Mouse (Mus musculus) hindlimb bud, embryonic 11.5 days (tissue): Measurements from ENCODE around the gene Sun1.

Source experiments
- DNase-seq: peaks from one replicate; pipeline ENCODE4 v3.0.0-alpha.2; 2012; ENCODE audit warnings: low read depth, low spot score; ENCODE audit errors: extremely low spot score

The Sun1 gene

GRCm38 (mm10) chr5:139248846-139249245 lies 48.4 kb downstream of the Sun1 start:
- no peak for DNase-seq

GRCm38 (mm10) chr5:139251279-139251678 lies 50.8 kb downstream of the Sun1 start:
- no peak for DNase-seq

DNA sequence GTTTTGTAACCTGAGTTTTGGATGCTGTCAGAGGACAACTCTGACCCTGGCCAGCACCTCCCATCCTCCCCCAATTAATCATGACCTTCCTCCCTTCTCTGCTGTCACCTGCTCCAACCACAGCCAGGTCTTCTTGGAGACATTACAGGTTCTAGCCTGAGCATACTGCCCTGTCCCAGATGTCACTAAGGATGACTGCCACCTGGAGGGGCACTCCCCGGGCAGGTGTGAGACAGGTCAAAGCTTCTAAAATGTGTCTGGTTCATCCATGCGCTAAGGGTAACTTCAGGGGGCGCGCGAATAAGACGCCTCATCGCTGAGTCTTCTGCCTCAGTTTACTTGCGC lies 51.3 kb downstream of the Sun1 start:
- DNase-seq = no peak

GRCm38 (mm10) chr5:139252081-139252909 lies 51.9 kb downstream of the Sun1 start, which contains the start of gene Get4:
Gene Get4 (plus strand): TSS chr5:139252324.
- DNase-seq = peak; percentile 95

DNA sequence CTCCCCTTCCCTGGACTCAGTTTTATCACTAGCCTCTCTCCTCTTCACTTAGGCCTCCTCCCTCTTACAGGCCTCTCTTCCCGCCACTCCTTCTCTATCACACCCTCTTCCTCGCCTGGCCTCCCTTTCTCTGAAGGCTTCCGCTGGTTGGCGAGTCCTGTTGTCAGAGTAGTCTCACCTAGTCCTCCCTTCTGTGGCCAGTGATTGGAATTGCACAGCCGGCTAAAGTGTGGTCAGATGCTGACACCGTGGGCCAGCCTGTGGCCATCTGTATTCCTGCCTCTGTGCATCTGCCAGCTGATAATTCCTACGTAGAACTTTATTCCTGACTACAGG lies 52.4 kb downstream of the Sun1 start:
- peak; percentile 5 for DNase-seq

- DNase-seq = no peak
Measured at GRCm38 (mm10) chr5:139253301-139253741, 52.9 kb downstream of the Sun1 start.

- DNase-seq = no peak
Measured at GRCm38 (mm10) chr5:139254938-139255337, 54.5 kb downstream of the Sun1 start.

GRCm38 (mm10) chr5:139255777-139256176 lies 55.3 kb downstream of the Sun1 start:
- DNase-seq = no peak

DNA sequence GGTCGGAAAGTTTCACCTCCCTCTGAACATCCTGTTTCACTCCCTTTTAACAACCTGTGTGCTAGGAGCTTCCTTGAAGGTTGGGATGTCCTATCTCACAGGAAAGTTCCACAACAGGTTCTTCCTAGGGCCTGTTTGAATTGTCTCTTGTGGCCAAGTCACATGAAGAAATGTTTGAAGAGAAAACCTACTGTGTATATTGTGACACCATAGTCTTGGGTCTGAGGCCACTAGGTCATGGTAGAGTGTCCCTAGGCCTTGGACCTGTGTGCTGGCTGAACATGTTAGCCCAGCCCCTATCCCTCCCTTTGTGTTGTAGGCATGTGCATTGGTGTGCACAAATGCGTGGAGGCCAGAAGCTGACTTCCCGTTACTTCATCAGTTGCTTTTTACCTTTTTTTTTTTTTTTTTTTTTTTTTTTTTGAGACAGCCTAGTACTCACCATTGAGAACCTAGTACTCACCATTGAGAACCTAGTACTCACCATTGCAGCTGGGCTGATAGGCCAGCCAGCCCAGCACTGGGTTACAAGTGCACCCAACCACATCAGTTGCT lies 55.9 kb downstream of the Sun1 start:
- DNase-seq = no peak

- no peak for DNase-seq
Measured at GRCm38 (mm10) chr5:139257265-139257664, 56.8 kb downstream of the Sun1 start.

DNA sequence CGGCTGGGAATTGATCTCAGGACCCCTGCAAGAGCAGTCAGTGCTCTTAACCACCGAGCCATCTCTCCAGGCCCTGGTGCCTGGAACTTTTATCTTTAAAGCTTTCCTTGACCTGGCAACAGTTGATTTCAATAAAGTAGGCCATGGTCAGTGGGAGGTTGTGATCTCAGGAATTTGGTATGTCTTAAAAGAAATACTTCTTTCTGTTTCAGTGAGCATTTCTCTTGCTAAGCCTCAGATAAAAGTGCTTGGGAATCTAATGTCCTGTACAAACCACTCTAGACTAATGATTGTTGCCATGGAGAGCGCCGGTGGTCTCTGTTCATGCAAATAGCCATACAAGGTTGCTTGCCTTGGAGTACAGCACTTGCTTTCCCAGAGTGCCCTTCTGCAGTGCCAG lies 57.4 kb downstream of the Sun1 start:
- DNase-seq = no peak

GRCm38 (mm10) chr5:139258371-139259035 lies 58.1 kb downstream of the Sun1 start:
- no peak for DNase-seq

DNA sequence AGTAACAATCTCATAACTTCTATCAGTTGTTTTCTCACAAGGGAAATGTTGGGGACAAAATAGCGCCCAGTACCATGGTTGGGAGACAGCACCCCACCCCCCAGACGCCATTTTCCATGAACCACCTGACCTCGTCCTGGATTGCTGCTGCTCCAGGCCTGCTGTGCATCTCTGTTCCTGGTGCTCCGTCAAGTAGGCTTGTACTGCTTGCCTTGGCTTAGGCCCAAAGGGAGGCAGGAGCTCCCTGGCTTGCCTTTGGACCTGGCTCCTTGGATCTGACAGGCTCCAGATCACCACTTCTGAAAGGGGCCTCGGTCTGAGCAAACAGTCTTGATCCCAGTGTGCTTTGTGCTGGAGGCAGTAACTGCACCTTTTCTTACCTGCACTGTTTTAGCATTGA lies 59.4 kb downstream of the Sun1 start:
- DNase-seq = no peak

DNA sequence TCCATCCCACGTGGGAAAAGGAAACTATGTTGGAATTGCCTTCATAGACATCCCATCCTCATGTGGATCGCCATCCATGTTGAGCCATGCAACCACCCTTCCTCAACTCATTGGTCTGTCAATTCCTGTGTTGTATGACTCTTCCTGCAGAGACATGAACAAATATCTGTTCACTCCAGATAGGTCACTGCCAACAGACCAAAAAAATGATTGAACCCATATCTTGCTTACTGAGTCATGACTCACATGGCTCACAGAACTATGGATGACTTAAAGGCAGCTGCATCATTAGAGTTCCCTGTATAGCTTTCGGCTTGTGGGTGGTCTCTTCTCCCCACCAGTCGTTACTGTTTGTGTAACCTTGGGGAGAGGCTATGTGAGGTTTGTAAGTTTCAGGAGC lies 61.0 kb downstream of the Sun1 start:
- no peak for DNase-seq

- DNase-seq = no peak
Measured at GRCm38 (mm10) chr5:139267661-139268060, 67.2 kb downstream of the Sun1 start.

DNA sequence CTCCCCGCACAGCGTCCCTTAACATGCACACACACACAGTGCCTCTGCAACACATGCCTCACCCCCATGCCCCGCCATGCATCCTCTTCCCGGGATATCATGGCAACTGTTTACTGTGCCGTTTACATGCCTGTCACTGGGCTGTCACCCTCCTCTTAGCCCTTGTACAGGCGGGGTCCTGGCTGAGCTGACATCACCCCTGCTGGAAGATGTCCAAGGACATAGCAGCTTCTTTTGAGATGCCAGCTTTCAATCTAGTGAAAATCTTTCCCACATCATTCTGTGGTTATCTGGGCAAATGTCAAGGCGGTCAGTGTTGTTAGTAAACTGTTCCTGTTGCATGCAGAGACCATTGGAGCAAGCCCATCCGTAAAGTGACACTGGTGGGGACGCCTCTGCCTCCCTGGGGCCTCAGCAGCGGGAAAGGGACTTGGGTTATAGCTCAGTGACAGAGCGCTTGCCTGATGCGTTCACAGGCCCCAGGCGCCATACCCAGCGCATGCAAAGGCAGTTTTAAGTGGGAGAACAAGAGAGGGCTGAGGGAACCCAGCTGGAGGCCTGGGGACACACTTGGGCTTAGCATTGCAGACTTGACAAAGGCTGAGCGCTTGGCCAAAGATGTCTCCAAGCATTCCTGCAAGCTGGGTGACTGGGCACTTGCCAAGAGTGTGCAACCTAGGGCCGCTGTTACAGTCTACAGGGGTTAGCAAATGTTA lies 70.5 kb downstream of the Sun1 start:
- DNase-seq = no peak

DNA sequence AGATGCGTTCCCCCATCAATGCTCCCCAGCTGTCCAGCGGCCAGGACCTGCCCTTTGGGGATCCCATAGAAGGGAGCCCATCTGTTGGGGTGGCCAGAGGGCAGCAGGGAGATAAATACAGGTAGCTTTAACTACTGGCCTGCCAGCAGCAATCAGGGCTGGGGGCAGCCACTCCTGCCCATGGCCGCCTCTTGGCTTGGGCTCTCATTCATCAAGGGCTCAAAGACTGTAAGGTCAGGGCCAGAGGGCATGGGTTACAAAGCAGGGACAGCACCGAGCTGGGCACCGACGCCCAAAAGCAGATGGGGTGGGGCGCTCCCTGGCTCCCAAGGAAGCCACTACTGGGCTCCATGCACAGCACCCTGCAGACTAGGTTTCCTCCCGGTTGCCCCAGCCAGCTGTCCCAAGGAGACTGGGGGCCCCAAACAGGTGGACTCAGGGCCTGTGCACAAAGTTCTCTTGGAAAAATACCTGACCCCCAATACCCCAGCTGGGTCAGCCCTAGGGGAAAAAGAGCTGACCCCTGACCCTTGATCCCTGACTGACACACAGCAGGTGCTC lies 71.6 kb downstream of the Sun1 start:
- DNase-seq = no peak

DNA sequence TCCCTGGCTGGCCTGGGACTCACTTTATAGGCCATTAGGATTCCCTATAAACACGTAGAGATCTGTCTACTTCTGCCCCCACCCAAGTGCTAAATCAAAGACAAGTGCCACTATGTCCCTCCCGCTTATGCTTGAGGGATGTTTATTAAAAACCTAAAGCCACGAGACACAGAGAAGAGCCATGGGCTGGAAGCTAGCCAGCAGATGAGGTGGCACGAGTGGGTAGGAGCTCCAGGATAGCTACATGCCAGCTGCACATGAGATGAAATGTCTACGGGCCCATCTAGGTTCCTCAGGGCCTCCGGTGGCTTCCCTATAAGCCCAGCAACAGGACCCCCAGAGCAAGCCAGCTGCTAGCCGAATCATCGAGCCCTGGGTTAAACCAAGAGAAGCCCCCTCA lies 76.8 kb downstream of the Sun1 start:
- DNase-seq = no peak

DNA sequence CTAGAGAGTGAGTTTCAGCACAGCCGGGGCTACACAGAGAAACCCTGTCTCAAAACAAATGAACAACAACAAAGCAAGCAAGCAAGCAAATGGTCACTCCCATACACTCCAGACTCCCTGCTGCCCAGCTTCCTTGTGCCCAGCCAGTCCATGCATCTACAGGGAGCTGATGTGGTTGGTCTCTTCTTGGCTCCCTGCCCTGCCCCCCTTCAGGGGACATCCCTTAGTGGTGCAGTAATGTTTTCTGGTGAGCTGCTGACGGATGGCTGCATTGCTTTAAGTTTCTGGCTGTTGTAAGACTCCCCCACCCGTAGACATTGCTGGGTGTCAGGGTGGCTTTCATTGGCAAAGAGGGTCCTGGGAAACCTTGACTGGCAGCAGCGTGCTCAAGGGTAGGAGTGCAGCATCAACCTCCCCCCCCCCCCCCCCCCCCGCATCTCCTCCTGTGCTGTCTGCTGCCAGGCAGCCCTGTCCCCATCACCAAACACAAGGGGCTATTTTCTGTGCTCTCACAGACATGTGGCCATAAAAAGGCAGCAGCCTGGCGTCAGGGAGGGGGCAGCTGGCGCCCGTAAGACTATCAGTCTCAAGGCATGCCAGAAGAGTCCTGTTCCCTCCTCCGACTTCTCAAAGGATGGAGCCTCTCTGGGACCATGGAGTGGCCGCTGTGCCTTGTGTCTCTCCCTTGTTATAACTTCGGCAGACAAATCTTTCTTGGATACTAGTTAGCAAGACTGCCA lies 81.1 kb downstream of the Sun1 start:
- no peak for DNase-seq

- peak; percentile 42 for DNase-seq
Measured at GRCm38 (mm10) chr5:139282191-139282590, 81.8 kb downstream of the Sun1 start.
